Mouse (Mus musculus) splenic B cell, adult 2 months (primary cell): Measurements from ENCODE around the gene Oosp3.

Source experiments
- DNase-seq: peaks from one replicate; pipeline ENCODE4 v3.0.0-alpha.2; 2011; ENCODE audit warnings: low read depth, low spot score
- H3K27me3 ChIP-seq: 2 replicates; pipeline ENCODE4 v1.6.1; 2012; ENCODE audit warnings: mild to moderate bottlenecking, low read length, moderate library complexity, mixed read lengths; ENCODE audit not compliant: control insufficient read depth, poor library complexity, insufficient read depth, severe bottlenecking
- H3K36me3 ChIP-seq: 2 replicates; pipeline ENCODE4 v1.6.1; 2012; ENCODE audit warnings: mild to moderate bottlenecking, low read length, moderate library complexity, mixed read lengths; ENCODE audit not compliant: control insufficient read depth, poor library complexity, insufficient read depth, severe bottlenecking

The Oosp3 gene

GRCm38 (mm10) chr19:11745680-11746079 lies 48.8 kb downstream of the Oosp3 start:
- H3K36me3 ChIP-seq: no peaks in the 10 kb centered on the region
- DNase-seq: no peak
- H3K27me3 ChIP-seq: no peaks in the 10 kb centered on the region

- no peaks in the 10 kb centered on the region for H3K27me3 ChIP-seq
- DNase-seq: no peak
- H3K36me3 ChIP-seq: no peaks in the 10 kb centered on the region
Observed at GRCm38 (mm10) chr19:11747298-11747697, 50.4 kb downstream of the Oosp3 start, which contains the start of gene Gif. Gene Gif (plus strand): TSS chr19:11747554.
